Mouse (Mus musculus) mouse trophoblast stem cell (cell line): ENCODE results near the gene Hnrnph2.

Experiments used
- in situ Hi-C, 2 experiments: fragments of 300-500 bp; cut with MseI, MboI; formaldehyde crosslinking; loops; 2 replicates in 1 of 2; 3 replicates in 1 of 2; pipeline ENCODE4 v1.15.1; 2025

The Hnrnph2 gene

GRCm38 (mm10) chrX:134600659-134601379 lies at the start of gene Hnrnph2, which contains the start of gene Gla:
Gene Hnrnph2, plus strand, starts transcription at chrX:134601179.
Gene Gla, minus strand, starts transcription at chrX:134601125.
- in situ Hi-C loops, result no loop called here

DNA sequence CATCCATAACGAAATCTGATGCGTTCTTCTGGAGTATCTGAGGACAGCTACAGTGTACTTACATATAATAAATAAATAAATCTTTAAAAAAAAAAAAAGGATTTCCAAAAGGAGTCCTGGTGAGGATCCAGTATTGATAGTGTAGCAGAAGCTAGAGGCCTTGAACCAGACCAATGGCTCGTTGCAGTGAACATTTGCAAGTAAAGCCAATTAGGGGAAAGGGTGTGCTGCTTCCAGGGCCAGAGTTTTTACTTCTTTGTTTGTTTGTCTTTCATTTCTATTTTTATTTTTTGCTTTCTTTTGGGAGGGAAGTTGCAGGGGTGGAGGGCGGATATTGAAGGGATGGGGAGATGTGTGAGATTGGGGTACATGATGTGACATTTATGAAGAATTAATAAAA lies 47.7 kb upstream of the Hnrnph2 start:
- in situ Hi-C loops, result no loop called here

GRCm38 (mm10) chrX:134554425-134554824 lies 46.6 kb upstream of the Hnrnph2 start:
- in situ Hi-C loops, result no loop called here

DNA sequence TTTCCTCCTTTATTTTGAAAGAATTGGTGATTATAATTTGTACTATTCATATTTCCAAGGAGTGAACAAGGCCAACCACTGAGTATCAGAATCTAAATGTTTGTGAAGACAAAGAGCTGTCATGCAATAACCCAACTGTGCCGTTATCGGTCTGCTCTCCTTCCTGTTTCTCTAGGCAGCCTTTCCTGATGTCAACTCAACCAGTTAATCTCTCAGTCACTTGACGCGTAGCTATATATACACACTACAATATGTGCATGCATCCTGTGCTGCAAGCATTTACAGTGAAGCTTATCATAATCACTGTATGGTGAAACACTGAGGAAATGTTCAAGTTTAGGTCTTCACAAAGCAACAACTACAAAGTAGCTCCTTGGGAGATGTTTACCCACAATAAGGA lies 36.7 kb upstream of the Hnrnph2 start:
- in situ Hi-C loops, result no loop called here

- in situ Hi-C loops, result no loop called here
Measured at GRCm38 (mm10) chrX:134566536-134567222, 34.3 kb upstream of the Hnrnph2 start.

DNA sequence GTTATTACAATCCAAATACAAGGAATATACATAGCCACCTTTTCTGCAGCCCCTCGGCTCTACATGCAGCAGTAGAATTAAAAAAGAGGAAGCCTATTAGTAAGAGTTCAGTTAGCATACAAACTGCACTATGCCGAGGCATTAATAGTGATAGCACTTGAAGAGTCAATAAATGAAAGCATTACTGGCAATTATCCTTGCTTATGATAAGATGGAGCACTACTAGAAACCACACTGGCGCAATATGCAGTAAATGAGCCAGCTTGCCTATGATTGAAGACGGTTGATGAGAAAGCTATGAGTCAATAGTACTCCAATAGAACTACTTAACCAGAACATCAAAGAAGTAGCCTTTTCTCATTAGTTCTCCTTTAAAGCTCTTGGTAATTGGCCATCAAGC lies 23.1 kb upstream of the Hnrnph2 start:
- in situ Hi-C loops, result no loop called here

DNA sequence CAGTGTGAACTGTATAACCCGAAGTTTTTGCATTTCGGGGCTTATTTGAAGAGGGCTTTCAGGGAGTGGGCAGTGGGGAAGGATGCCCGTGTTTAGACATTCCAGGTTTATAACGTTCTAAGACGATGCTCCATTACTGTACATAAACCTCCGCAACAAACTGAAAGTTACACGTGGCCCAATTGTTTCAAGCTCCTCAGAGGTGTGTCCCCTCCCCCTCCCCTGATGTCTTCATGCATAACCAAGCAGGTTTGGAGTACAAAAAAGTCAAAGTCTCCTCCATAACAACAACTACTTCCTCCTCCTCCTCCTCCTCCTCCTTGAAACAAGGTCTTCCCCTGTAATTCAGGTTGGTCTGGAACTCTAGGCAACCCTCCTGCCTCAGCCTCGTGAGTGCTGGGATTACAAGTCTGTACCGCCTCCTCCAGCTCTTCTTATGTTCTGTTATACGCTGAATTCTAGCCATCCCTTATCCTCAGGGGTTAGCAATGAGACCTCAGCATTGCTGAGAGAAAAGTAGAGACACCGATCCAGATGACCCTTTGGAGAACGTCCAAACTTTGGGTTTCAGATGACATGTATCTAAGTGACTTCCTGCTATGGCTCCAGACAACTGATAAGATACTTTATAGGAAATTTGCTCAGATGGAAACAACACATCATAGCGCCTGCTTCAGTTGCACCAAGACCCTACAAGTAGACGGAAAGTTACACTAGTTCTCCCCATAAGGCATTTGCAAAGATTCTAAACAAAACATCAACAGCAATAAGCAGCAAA lies 20.3 kb upstream of the Hnrnph2 start:
- in situ Hi-C loops, result no loop called here

DNA sequence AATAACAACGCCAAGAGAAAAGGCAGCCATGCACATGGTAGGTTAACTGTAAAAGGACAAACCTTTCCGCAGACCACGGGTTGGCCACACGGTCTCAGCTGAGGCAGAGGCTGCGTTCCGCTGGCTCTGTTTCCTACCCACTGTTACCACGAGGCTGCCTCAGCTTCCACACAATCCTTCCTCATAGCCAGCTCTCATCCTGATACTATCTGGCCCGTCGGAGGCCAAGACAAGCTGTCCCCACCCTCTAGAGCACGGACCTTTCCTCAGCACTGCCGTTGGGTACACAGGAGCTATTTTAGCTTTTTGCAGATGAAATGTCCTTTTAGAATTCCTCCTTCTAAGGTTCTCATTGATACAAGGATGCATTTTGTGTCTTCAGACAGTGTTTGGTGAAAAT lies 18.7 kb upstream of the Hnrnph2 start:
- in situ Hi-C loops, result no loop called here

DNA sequence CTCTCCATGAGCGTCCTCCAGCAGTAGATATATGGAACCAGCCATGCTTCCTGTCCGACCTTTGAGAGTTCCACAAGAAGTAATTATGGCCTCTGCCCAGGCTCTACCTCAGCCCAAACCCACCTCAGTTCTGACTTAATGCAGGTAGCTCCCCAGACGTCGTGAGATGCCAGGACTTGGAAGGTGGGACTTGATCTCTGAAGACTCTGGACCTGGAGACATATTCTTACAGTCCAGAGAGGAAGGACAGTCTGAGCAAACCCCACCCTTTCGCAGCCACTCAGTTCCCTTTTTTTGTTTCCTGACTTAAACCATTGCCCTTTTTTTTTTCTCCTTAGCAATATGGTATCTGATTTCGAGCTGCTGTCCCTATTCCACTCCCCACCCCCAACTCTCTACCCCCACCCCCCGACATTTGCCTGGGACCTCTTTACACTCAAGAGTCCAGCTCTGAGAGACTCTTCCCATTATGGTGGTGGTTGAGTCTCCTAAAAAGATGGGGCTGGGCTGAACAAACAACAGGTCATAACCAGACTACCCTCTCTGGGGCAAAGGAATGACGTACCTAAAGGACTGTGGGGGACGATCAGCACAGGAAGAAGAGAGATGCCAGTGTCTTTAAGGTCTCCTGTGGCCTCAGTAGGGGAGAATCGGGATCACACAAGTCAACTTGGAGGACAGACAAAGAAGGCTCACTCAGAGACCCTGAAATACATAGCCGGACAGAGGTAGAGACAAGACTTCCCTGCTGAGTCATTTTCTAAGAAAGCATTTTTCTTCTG lies 17.9 kb upstream of the Hnrnph2 start, which contains the start of gene Btk:
Gene Btk, minus strand, starts transcription at position 683 of the 782 bp plus-strand sequence.
- in situ Hi-C loops, result no loop called here

DNA sequence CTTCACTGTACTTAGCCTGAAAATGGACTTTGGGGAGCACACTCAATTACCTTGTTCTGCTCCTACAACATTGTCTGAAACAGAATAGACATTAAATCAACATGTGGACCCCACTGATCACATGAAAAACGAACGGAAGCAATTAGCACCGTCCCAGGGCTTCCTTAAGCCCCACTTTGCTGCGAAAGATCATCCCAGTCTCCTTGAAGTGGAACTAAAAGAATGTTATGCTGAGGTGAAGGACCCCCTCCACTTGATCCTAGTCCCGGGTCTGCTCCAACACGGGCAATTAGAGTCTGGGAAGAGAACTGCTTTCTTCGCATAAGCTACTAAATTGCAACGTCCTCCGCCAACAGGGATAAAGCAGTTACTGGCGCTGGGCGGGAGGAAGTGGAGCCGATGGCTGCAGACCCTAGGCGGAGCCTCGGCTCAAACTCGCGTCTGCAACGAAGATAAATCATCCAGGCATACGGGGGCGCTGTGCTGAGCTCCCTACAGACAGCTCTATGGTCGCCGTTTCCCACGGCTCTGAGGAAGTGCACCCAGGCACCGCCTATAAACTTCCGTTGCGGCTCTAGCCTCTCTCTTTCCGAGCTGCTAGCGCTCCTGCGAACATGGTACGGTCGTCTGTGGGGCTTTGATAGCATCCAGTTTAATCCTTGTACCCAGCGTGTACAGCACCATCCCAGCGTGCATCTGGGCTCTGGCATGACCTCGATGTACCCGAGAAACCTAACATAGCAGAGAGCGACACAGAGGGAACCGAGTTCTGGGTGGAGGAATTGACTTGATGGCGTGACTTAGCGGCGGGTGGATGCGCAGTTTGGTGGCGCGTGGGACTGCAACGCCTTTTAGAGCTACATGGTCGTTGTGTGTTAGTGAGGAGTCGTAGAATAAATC lies 15.6 kb upstream of the Hnrnph2 start, which contains the start of gene Rpl36a:
Gene Rpl36a, plus strand, starts transcription at position 552 of the 900 bp plus-strand sequence.
- in situ Hi-C loops, result no loop called here

DNA sequence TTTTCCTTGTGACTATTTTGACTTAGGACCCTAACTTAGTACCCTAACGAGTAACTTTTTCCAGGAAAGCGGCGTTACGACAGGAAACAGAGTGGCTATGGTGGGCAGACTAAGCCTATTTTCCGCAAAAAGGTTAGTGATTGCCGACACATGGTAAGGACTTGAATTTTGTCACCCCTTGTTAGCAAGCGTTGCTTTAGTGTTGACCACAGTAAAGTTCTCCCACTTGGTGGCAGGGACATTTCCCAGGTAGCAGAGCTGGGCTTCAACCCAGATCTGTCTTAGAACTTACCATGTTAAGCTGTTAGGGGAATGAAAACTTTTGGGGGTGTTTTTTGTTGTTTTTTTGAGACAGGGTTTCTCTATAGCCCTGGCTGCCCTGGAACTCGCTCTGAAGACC lies 14.5 kb upstream of the Hnrnph2 start:
- in situ Hi-C loops, result no loop called here

GRCm38 (mm10) chrX:134588261-134588660 lies 12.7 kb upstream of the Hnrnph2 start:
- in situ Hi-C loops, result no loop called here

DNA sequence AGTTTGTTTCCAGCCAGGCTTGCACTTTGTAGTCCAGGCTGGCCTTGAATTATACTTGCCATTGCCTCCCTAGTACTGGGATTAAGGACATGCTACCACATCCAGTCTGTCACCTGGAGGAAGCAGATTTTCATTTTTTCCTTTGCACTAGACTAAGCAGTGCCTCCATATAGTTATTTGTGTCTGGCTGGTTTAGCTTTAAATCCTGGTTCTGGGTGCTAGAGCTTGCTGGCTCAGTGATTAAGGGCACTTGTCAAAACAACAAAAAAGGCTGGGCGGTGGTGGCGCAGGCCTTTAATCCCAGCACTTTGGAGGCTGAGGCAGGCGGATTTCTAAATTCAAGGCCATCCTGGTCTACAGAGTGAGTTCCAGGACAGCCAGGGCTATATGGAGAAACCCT lies 12.0 kb upstream of the Hnrnph2 start:
- in situ Hi-C loops, result no loop called here

GRCm38 (mm10) chrX:134589836-134590235 lies 11.1 kb upstream of the Hnrnph2 start:
- in situ Hi-C loops, result no loop called here

DNA sequence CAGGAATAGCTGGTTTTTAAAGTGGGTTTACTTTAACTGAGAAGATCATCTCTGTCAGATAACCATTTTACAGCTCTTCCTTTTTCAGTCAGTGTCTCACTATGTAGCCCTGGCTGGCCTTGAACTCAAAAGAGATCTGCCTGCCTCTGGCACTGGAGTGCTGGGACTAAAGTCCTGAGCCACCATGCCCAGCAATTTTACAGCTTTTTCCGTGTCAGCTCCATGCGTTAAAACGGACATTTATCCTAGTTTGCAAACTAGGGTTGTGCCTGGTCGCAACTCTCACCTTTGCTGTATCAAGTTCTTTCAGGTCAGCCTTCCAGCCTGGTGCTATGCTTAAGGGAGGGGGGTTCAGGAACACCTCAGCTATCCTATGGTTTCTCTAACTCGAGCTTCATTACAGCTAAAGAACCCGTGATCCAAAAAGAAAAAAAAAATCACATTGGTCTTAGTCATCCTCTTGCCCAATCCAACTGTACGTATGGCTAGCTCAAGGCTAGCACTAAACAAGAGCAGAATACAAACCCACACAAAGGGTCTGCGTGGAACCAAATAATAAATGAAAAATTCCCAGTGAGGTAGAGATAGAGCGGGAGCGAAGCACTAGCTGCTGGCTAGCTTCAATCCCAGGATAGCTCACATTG lies 935 bp upstream of the Hnrnph2 start:
- in situ Hi-C loops, result no loop called here

- in situ Hi-C loops, result no loop called here
Measured at GRCm38 (mm10) chrX:134601380-134602120, 571 bp downstream of the Hnrnph2 start.

- in situ Hi-C loops, result no loop called here
Measured at GRCm38 (mm10) chrX:134609472-134609871, 8.5 kb downstream of the Hnrnph2 start.

- in situ Hi-C loops, result no loop called here
Measured at GRCm38 (mm10) chrX:134610984-134611383, 10.0 kb downstream of the Hnrnph2 start.

DNA sequence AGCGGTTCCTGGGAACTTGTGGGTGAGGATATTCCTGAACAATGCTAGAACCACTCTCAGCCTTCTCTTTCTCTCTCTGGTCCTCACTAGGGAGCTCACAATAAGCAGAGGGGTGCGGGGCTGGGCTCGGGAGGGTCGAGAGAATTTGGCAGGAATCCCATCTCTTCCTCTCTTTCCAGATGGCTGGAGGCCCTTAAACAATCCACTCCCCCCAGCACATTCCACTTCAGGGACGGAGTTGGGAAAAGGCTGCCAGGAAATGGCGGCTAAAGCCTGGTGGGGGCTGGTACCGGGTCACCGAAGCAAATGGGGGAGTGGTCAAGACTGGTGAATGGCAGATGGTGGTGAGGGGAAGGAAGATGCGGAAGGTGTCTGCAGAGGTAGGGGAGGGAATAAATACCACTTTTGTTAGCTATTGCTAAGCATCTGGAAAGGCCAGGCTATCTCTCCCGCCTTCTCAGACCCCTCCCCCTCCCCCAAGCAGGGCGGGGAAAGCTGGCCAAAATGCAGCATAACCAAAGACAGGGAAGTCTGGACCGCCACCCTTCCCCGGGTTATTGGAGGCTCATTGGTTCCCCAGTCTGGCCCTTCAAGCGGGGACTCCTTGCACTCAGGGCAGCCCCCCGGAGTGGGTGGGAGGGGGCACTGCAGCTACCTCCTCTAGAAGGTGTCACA lies 11.4 kb downstream of the Hnrnph2 start:
- in situ Hi-C loops, result no loop called here
